Mouse (Mus musculus): ENCODE results near the gene Zbed5.
A peak's percentile ranks its signal among the peaks of the same experiment; 100 is the strongest.
"Not testable (repeated sequence)": the region's sequence is repeated elsewhere in the genome, so short reads cannot be mapped to it uniquely, and the experiment has no call there.

Gene Zbed5

DNA sequence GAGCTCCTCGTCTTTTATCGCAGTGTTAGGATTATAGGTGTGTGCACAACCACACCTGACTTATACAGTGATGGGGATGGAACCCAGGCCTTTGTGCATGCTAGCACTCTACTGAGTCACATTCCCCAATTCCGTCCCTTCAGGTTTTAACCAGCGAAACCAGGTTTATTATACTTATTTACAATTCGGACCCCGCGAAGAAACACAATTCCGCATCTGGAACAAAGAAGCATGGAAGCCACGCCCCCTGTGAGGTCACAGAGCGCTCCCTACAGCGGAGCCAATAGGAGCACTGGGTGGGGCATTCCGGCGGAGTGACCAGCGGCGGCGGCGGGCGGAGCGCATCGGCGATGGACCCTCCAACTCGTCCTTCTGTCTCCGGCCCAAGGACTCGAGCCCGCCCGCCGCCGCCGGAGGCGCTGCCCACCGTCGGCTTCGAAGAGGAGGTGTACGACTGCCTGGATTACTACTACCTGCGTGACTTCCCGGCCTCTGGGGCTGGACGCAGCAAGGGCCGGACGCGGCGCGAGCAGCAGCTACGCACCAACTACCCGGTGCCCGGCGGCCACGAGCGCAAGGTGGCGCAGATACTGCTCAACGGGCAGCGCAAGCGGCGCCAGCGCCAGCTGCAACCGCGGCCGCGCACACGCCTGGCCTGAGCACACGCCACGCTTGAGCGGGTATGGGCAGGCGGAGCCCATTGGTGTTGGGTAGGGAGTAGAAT, 12.9 kb downstream of the Zbed5 start, which contains the start of gene Nupr1l:
Gene Nupr1l, plus strand, starts transcription at position 299 of the 724 bp plus-strand sequence.
- DNase-seq (ENCODE audit: low read depth, low spot score) = peak; percentile 74

DNA sequence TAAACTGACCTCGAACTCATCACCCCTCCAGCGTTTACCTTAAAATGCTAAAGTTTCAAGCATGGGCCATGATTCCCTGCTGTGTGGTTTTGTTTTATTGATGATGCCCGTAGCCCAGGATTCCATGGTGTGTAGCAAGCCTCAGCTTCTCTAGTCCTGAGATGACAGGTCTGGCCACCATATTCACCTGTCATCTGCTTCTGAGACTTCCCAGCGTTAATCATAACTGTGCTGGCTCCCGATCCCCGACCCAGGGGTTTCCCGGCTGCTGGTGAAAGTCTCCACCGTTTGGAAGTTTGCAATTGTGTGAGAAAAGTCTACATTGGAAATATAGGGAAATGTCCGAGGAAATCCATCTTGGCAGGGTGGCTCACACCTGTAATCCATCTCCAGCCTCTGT, 13.6 kb downstream of the Zbed5 start:
- DNase-seq (ENCODE audit: low read depth, low spot score) = no peak

DNA sequence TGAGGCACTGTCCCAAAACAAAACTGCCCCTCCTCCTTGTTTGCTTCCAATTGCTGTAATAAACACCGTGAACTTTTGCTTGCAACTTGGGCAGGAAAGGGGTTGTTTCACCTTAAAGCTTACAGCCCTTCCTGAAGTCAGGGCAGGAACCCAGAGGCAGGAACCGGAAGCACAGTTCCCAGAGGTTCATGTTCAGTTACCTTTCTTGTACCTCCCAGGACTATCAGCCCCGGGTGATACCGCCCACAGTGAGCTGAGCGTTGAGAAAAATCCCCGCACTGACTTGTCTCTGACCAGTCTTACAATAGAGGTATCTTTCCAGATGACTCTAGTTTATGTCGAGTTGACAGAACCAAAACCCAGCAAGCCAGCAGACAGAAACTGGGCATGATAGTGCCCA, 14.1 kb downstream of the Zbed5 start:
- DNase-seq (ENCODE audit: low read depth, low spot score) = no peak

- peak; percentile 24 for DNase-seq (ENCODE audit: low read depth, low spot score)
Measured at GRCm38 (mm10) chr5:129914024-129914423, 18.5 kb downstream of the Zbed5 start.

DNA sequence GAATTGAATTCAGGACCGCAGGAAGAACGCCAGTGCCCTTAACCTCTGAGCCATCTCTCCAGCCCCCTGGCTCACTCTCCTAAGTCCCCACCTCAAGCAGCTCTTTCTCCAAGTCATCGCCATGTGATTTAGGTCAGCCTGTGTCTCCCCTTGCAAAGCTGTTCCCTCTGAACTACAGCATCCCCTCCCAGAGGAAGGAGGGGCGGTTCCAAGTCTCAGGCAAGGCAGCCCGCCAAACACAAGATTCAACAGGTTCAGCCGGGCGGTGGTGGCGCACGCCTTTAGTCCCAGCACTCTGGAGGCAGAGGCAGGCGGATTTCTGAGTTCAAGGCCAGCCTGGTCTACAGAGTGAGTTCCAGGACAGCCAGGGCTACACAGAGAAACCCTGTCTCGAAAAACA, 20.0 kb downstream of the Zbed5 start:
- not testable (repeated sequence) for DNase-seq (ENCODE audit: low read depth, low spot score)

DNA sequence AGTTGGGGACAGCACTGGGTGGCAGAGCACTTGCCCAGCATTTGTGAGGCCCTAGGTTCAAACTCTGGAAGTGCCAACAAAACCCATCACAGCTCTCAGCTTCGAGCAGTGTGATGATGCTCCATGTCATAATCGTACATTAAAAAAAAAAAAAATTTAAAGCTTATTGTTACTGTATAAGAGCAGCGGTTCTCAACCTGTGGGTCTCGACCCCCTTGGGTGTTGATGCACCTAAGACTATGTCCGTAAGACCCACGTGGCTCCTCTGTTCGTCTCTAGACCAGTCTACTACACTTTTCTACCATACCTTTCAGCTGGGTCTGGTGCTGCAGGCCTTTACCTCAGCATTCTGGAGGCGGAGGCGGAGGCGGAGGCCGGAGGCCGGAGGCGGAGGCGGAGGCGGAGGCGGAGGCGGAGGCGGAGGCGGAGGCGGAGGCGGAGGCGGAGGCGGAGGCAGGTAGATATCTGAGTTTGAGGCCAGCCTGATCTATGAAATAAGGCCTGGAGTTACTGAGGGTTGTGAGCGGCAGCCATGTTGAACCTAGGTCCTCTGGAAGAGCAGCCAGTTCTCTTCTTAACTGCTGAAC, 22.6 kb downstream of the Zbed5 start:
- DNase-seq (ENCODE audit: low read depth, low spot score) = no peak

GRCm38 (mm10) chr5:129918752-129919151, 23.2 kb downstream of the Zbed5 start:
- no peak for DNase-seq (ENCODE audit: low read depth, low spot score)

DNA sequence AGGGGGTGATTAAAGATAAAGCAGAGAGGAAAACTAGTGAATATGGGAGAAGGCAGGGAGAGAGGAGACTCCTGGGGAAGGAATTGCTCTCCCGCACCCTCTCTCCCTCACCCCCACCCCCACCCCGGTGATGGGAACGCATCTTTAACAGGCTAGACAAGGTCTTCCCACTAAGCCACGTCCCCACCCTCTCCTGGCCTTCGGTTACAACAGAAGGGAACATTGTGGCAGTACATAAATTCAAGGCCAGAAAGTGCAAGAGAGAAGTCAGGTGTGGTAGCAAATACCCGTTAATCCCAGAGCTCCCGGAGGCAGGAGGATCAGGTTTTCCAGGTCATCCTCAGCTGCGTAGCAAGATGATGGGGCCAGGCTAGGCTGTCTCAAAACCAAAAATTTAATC, 23.8 kb downstream of the Zbed5 start:
- DNase-seq (ENCODE audit: low read depth, low spot score) = no peak

- no peak for DNase-seq (ENCODE audit: low read depth, low spot score)
Measured at GRCm38 (mm10) chr5:129921972-129922371, 26.4 kb downstream of the Zbed5 start.

- DNase-seq (ENCODE audit: low read depth, low spot score) = no peak
Measured at GRCm38 (mm10) chr5:129924820-129925452, 29.4 kb downstream of the Zbed5 start.

- DNase-seq (ENCODE audit: low read depth, low spot score) = no peak
Measured at GRCm38 (mm10) chr5:129925933-129926332, 30.4 kb downstream of the Zbed5 start.

DNA sequence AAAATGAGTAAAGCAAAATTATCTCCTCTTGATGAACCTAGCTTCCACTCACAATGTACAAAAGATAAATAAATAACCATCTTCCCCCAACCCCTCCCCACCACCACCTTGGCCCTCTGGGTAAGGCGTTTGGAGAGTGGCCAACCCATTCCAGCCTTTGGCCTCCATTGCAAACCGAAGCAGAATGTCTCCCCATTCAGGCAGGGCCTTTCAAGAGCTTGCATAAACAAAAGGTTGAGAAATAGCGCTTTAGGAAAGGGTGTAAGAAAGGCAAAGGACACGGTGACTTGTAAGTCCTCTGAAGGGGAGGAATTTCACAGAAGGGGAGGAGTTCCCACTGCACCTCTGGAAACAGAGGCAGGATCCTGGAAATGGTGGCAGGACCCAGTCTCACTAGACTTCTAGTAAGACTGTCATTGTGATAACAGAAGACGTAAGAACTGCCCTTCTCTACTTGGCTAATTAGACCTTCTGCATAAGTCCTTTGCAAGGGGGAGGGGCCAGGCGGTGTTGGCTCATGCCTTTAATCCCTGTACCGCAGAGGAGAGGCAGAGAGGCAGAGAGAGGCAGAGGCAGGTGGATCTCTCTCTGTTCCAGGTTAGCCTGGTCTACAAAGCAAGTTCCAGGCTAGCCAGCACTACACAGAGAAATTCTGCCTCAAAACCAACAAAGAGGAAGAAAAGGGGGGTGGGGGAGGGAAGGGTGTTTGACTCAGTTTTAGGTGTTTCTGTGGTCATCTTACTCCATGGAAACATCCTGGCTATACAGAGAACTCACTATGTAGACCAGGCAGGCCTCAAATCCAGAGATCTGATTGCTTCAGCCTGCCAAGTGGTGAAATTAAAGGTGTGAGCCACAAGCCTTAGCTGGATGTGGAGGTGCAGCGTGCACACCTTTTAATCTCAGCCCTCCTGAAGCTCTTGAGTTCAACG, 34.7 kb downstream of the Zbed5 start:
- DNase-seq (ENCODE audit: low read depth, low spot score) = no peak

DNA sequence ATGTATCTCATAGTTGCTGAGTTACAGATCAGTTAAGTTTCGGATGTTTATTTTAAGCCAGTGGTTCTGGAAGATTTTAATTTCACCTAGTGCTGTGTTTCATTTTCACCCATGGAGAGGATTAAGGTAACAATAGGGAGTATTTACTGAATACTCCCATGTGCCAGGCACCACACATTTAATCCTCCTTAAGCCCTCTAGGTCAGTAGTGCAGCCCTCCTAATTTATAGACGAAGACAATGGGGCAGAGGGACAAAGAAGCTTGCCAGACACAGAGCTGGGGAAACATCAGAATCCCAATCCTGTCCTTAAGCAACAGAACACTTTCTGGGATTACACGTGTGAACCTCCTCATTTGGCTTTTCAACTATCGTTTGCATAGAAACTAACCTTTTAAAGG, 41.4 kb downstream of the Zbed5 start:
- no peak for DNase-seq (ENCODE audit: low read depth, low spot score)

GRCm38 (mm10) chr5:129940281-129940680, 44.8 kb downstream of the Zbed5 start:
- DNase-seq (ENCODE audit: low read depth, low spot score) = no peak

DNA sequence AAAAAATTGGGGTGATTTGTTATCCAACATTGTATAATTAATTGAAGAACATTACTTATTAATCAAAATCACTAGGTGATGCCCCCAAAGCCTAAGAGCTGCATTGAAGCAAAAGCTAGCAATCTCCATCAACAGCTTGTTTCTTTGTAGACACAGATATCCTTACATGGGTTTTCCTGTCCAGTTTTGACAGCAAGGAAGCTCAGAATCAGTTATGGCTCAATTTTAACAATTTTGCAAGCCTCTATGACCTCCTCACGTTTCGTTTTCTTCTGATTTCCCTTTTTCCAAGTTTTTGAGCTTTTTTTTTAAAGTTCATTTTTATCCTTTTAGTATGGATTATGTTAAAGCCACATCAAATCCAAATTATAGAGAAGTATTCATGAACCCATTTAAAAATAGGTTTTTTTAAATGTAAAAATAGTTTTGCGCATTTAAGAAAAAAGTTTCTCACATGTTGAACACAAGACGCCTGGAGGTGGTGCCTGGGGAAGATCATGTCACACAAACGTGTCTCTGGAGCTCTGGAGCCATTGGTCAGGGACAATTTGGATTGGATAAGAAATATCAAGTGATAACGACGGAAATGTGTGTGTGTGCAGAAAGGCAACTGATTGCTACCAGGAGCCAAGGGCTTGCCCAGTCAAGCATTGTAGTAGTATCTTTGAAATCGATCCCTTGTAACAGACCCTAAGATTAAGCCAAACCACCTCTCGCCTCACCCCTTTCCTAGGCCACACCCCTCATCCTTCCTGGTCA, 45.4 kb downstream of the Zbed5 start:
- DNase-seq (ENCODE audit: low read depth, low spot score) = no peak

GRCm38 (mm10) chr5:129941495-129942045, 46.0 kb downstream of the Zbed5 start, which contains the start of gene Vkorc1l1:
TSS of gene Vkorc1l1 (plus strand) at chr5:129941970.
- peak; percentile 98 for DNase-seq (ENCODE audit: low read depth, low spot score)

GRCm38 (mm10) chr5:129942073-129942939, 46.8 kb downstream of the Zbed5 start:
- peak; percentile 11 for DNase-seq (ENCODE audit: low read depth, low spot score)

DNA sequence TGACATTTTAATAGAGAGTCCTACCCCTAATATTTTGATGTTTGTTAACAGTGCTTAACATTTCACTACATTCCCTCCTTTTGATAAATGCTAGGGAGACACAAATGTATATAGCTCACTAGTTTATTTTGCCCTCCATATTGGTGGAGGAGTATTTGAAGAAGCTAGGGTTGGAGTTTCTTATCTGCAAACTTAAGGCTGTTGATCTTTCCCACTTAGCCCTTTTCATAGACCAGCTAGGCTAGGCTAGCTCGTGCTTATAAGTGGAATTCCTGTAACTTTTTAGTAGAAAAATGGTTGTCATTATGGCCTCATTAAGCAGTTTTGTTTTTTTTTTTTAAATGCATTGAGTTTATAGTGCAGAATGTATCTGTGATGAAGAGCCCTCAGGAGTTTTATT, 47.9 kb downstream of the Zbed5 start:
- DNase-seq (ENCODE audit: low read depth, low spot score) = no peak

- no peak for DNase-seq (ENCODE audit: low read depth, low spot score)
Measured at GRCm38 (mm10) chr5:129947528-129948033, 52.1 kb downstream of the Zbed5 start.
